Mouse (Mus musculus) cortical plate, adult 2 months (tissue): ENCODE measurements around the gene Angptl7.

Experiments used
- CTCF ChIP-seq: fragments of 200-500 bp; IDR thresholded peaks from 2 replicates; pipeline ENCODE4 v1.5.1; 2011; ENCODE audit warnings: mild to moderate bottlenecking, control low read depth, low read length; ENCODE audit not compliant: insufficient read depth; ENCODE audit errors: extremely low read depth
- POLR2A ChIP-seq: fragments of 200-500 bp; IDR thresholded peaks from 2 replicates; pipeline ENCODE4 v1.6.1; 2011; ENCODE audit warnings: mild to moderate bottlenecking, low read length, control low read depth; ENCODE audit not compliant: insufficient read depth; ENCODE audit errors: extremely low read depth

GRCm38 (mm10) chr4:148491448-148491847, 8.8 kb downstream of the Angptl7 start:
- TF ChIP-seq CTCF: no peak
- TF ChIP-seq POLR2A: no peak
